Mouse (Mus musculus) lung, adult 2 months (tissue): ENCODE data around the gene Rhot2. TPM values are rescaled to one million over a fixed set of nuclear protein-coding genes. Genes with fewer than 3 reads are reported as not detected.

ENCODE experiments used
- DNase-seq: peaks from one replicate; pipeline ENCODE4 v3.0.0; 2022
- H3K4me1 ChIP-seq: fragments of 200-500 bp; 2 replicates; pipeline ENCODE4 v1.6.1; 2011; ENCODE audit warnings: low read length; ENCODE audit not compliant: control insufficient read depth, insufficient read depth
- H3K4me3 ChIP-seq: fragments of 200-500 bp; replicated peaks from 2 replicates; pipeline ENCODE3; 2011; ENCODE audit warnings: low read depth, mild to moderate bottlenecking, control low read depth, low read length; ENCODE audit errors: extremely low read depth
- CTCF ChIP-seq: fragments of 200-500 bp; IDR thresholded peaks from 2 replicates; pipeline ENCODE4 v1.5.1; 2011; ENCODE audit warnings: mild to moderate bottlenecking, low read length, control low read depth; ENCODE audit not compliant: insufficient read depth
- POLR2A ChIP-seq: fragments of 200-500 bp; IDR thresholded peaks from 2 replicates; pipeline ENCODE4 v1.6.1; 2011; ENCODE audit warnings: low read depth, mild to moderate bottlenecking, control low read depth, low read length, borderline replicate concordance; ENCODE audit errors: extremely low read depth
- WGBS: fragments of 180-500 bp; shearing (Covaris S2); methylation state at CpG from one replicate; pipeline ENCODE4 v1.1.7; 2018; 5-methylcytosine and 5-hydroxymethylcytosine counted together
- polyA plus RNA-seq: library from polyadenylated mRNA; depleted of rRNA; stranded (reverse); fragments of >200 nt; gene quantifications from 2 replicates; pipeline ENCODE4 v1.2.3, GENCODE M21; 2012; rRNA removed

Gene Rhot2
- polyA plus RNA-seq, 1 experiment: 61.2 TPM

DNA sequence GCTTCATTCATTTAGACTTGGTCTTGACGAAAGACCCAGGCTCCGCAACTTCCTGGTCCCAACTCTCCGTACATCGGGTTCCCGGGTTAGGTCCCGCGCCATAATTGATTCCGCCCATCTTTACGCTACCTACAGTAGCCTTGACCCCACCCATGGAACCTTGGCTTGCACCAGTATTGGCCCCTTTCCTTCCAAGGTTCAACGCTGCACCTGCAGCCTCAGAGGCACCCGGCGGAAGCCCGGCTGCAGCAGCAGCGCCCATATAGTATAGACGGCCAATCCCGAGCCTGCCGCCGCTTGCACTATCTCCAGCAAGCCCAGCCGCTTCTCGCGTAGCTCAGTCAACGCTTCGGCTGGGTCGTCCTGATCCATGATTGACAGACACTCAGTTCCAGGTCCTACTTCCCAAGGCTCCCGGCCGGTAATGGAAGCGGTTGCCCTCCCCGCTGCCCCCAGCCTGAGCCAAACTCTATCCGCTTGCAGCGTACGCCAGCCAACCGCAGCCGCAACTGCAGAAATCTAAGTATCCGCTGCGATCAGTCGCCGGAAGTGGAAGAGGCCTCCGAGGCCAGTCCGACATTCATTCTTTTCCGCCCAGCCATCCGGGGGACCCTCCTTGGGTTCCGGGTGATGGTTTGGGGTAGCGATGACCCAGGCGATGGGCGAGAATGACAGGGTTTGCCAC is 52.7 kb downstream of the Rhot2 start:
- TF ChIP-seq CTCF: no peak
- peak; percentile 73; the same call in 1 of the 2 replicates for TF ChIP-seq POLR2A
- peak; percentile 87 for DNase-seq
- Histone ChIP-seq H3K4me1 (peaks cover 11% of the 10 kb centered on the region), H3K4me3 (peak overlapping the region; percentile 62)
- under 1% methylated on average over 45 of the region's 45 CpGs for WGBS

DNA sequence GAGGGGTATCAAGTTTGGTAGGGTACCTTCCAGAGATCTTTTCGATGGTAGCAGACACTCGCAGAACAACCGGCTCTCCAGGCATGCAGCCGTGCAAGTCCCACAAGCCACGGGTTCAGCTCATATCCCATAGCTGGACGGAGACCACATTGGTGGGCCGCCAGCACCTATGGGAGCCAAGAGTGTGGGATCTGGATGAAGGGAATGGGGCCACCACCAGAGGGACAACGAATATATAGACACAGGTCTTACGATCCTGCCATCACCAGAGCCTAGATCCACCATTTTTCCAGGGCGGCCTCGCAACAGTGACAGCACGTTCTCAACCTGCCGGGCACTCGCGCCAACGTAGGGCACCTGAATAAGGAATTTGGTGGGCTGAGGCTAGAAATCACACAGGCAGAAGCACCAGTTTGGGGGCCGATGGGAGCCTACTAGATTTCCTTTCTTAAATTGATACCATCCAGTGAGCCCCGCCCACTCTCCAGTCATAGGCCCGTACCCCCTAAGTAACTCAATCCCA is 53.3 kb downstream of the Rhot2 start:
- DNase-seq: no peak
- H3K4me3 ChIP-seq: peak overlapping the region; percentile 62
- TF ChIP-seq CTCF (no peak), POLR2A (peak; percentile 5; the same call in 1 of the 2 replicates)
- peaks cover 10% of the 10 kb centered on the region for H3K4me1 ChIP-seq
- 22% methylated on average over 19 of the region's 19 CpGs for WGBS

Other genes starting within 250 kb of the Rhot2 start
- gene Gng13, start 127.7 kb downstream of the Rhot2 start, polyA plus RNA-seq: 0.36 TPM in 1 of 2 replicates, not detected in the other
- 3.0 and 4.2 TPM in 2 replicates for gene Chtf18, start 117.4 kb downstream of the Rhot2 start, polyA plus RNA-seq
- 40.1 and 45.0 TPM in 2 replicates for gene Rpusd1, start 117.2 kb downstream of the Rhot2 start, polyA plus RNA-seq
- 0.23 and 0.25 TPM in 2 replicates for gene Mslnl, start 108.8 kb downstream of the Rhot2 start, polyA plus RNA-seq
- gene Msln, start 90.5 kb downstream of the Rhot2 start, polyA plus RNA-seq: 71.2 and 78.4 TPM in 2 replicates
- 13.1 and 20.1 TPM in 2 replicates for gene Narfl, start 71.1 kb downstream of the Rhot2 start, polyA plus RNA-seq
- gene Haghl, start 59.2 kb downstream of the Rhot2 start, polyA plus RNA-seq: 48.9 and 56.2 TPM in 2 replicates
- 14.0 and 15.6 TPM in 2 replicates for gene Ccdc78, start 58.3 kb downstream of the Rhot2 start, polyA plus RNA-seq
- gene Fam173a, start 52.0 kb downstream of the Rhot2 start, polyA plus RNA-seq: 114 and 128 TPM in 2 replicates
- 0.41 TPM in 1 of 2 replicates, not detected in the other for gene AC134908.4, start 49.2 kb downstream of the Rhot2 start, polyA plus RNA-seq
- gene Metrn, start 47.7 kb downstream of the Rhot2 start, polyA plus RNA-seq: 40.3 and 44.9 TPM in 2 replicates
- gene Fbxl16, start 35.8 kb downstream of the Rhot2 start, polyA plus RNA-seq: 4.0 and 5.0 TPM in 2 replicates
- 29.4 and 34.3 TPM in 2 replicates for gene Wdr24, start 21.2 kb downstream of the Rhot2 start, polyA plus RNA-seq
- 55.1 and 65.2 TPM in 2 replicates for gene Jmjd8, start 16.0 kb downstream of the Rhot2 start, polyA plus RNA-seq
- 131 and 160 TPM in 2 replicates for gene Stub1, start 11.4 kb downstream of the Rhot2 start, polyA plus RNA-seq
- 9.1 and 14.1 TPM in 2 replicates for gene Rhbdl1, start 7.6 kb downstream of the Rhot2 start, polyA plus RNA-seq
- 29.1 and 36.2 TPM in 2 replicates for gene Gm20683, start 3.1 kb downstream of the Rhot2 start, polyA plus RNA-seq
- 35.7 and 40.3 TPM in 2 replicates for gene Wdr90, start 16.6 kb upstream of the Rhot2 start, polyA plus RNA-seq
- gene Mcrip2, start 23.9 kb upstream of the Rhot2 start, polyA plus RNA-seq: 22.7 and 31.1 TPM in 2 replicates
- 78.1 and 103 TPM in 2 replicates for gene Mettl26, start 30.2 kb upstream of the Rhot2 start, polyA plus RNA-seq
- gene Wfikkn1, start 36.0 kb upstream of the Rhot2 start, polyA plus RNA-seq: 1.0 and 1.4 TPM in 2 replicates
- 40.2 and 62.6 TPM in 2 replicates for gene Rab40c, start 74.9 kb upstream of the Rhot2 start, polyA plus RNA-seq
- gene Pigq, start 100.1 kb upstream of the Rhot2 start, polyA plus RNA-seq: 107 and 131 TPM in 2 replicates
- gene Nhlrc4, start 100.1 kb upstream of the Rhot2 start, polyA plus RNA-seq: 24.4 and 37.5 TPM in 2 replicates
- not detected in 2 replicates for gene A930017K11Rik, start 107.7 kb upstream of the Rhot2 start, polyA plus RNA-seq
- 45.9 and 49.7 TPM in 2 replicates for gene Capn15, start 140.9 kb upstream of the Rhot2 start, polyA plus RNA-seq
- gene Rab11fip3, start 224.7 kb upstream of the Rhot2 start, polyA plus RNA-seq: 41.3 and 46.5 TPM in 2 replicates
- gene Decr2, start 245.5 kb upstream of the Rhot2 start, polyA plus RNA-seq: 12.1 and 16.7 TPM in 2 replicates